Mouse (Mus musculus) left cerebral cortex, postnatal 25 days (tissue): Measurements from ENCODE around the gene Cd9. TPM values are rescaled to one million over a fixed set of nuclear protein-coding genes. Genes with fewer than 3 reads are reported as not detected.
"Not testable (repeated sequence)": the region's sequence is repeated elsewhere in the genome, so short reads cannot be mapped to it uniquely, and the experiment has no call there.

ENCODE experiments used
- DNase-seq, 2 experiments: peaks; one replicate each; pipeline ENCODE4 v3.0.0; 2022; ENCODE audit warnings: low spot score in 2 of 2, mixed read lengths in 1 of 2
- intact Hi-C: fragments of 180-260 bp; cut with DNase I; formaldehyde crosslinking; loops from one replicate; pipeline ENCODE4 v1.15.1; 2025
- total RNA-seq, 2 experiments: library from RNA; stranded (reverse); gene quantifications; 2 replicates each; pipeline ENCODE4 v1.2.3; 2021

Cd9 gene
- total RNA-seq, 2 experiments from 2014 or later, result 48.6 to 56.9 TPM

GRCm38 (mm10) chr6:125504622-125505355 lies 10.2 kb upstream of the Cd9 start:
- DNase-seq, result no peak
- intact Hi-C loops, result no loop called here

- DNase-seq, result no peak
- intact Hi-C loops, result no loop called here
Observed at GRCm38 (mm10) chr6:125503186-125503802, 8.7 kb upstream of the Cd9 start.

- DNase-seq, result no peak
- intact Hi-C loops, result loop anchor here (1.0 to 5.0 kb wide), 2 partner anchors 72 to 104 kb away; no protein-coding TSS in a partner anchor
Observed at GRCm38 (mm10) chr6:125498062-125498461, 3.5 kb upstream of the Cd9 start.

- DNase-seq, result no peak
- intact Hi-C loops, result loop anchor here (5.0 kb wide), 1 partner anchor 106 kb away; no protein-coding TSS in a partner anchor
Observed at GRCm38 (mm10) chr6:125496417-125496816, 1.8 kb upstream of the Cd9 start.

GRCm38 (mm10) chr6:125495361-125495760 lies 770 bp upstream of the Cd9 start:
- DNase-seq, result no peak
- intact Hi-C loops, result loop anchor here (5.0 kb wide), 1 partner anchor 107 kb away; no protein-coding TSS in a partner anchor

- no peak for DNase-seq
- intact Hi-C loops, result no loop called here
Observed at GRCm38 (mm10) chr6:125493147-125493546, 1.4 kb downstream of the Cd9 start.

DNA sequence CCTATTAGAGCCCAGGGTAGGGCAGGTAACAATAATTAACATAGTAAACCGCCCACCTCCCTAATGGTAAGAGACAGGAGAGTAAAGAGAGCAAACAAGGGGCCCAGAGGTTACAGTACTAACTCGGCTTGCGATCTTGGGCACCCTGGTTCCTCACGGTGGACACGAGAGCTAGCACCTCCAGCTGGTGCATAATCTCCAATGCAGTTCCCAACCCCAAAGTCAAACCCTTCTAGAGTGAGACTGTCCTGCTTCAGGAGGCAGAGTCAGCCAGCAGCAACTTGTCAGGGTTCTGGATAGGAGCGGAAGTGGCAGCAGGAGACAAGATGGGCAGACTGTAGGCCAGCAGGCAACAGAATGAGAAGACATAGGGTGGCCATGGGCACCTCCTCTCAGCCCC lies 1.9 kb downstream of the Cd9 start:
- DNase-seq, result no peak
- intact Hi-C loops, result no loop called here

GRCm38 (mm10) chr6:125492033-125492432 lies 2.6 kb downstream of the Cd9 start:
- intact Hi-C loops, result no loop called here
- DNase-seq, result no peak

GRCm38 (mm10) chr6:125491393-125491792 lies 3.2 kb downstream of the Cd9 start:
- no peak for DNase-seq
- intact Hi-C loops, result no loop called here

DNA sequence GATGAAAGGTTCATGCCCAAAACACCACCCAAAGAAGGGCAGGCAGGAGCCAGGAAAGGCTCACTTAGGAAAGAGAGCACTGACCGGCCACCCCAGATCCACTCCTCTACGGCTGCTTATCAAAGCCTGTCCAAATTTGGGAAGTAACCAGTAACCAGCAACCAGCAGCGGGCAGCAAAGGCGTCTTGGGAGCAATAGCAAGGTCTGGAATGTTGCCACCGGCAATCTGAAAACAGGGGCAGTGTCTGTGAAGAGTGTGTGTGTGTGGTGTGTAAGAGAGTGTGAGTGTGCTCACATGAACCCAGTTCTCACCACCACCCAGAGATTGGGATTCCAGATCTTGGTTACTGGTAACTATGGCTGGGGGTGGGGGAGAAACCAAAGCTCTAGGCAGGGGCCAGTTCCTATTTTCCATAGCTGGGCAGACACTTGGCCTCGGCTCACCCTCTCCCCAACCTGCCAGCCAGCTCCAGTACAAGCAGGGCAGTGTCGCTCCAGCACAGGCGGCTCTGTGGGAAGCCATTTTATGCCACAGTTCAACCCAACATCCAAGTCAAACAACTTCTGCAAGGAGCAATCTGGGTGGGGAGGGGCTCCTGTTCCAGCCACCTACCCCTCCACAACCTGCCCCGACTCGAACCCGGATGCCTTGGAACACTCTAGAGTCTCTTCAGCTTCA lies 4.6 kb downstream of the Cd9 start:
- intact Hi-C loops, result no loop called here

GRCm38 (mm10) chr6:125485589-125485988 lies 9.0 kb downstream of the Cd9 start:
- DNase-seq, result no peak
- intact Hi-C loops, result no loop called here

More for the DNA sequence above, 4.6 kb downstream of the Cd9 start:
- no peak for DNase-seq

- intact Hi-C loops, result no loop called here
- no peak for DNase-seq
Observed at GRCm38 (mm10) chr6:125484721-125485120, 9.9 kb downstream of the Cd9 start.

DNA sequence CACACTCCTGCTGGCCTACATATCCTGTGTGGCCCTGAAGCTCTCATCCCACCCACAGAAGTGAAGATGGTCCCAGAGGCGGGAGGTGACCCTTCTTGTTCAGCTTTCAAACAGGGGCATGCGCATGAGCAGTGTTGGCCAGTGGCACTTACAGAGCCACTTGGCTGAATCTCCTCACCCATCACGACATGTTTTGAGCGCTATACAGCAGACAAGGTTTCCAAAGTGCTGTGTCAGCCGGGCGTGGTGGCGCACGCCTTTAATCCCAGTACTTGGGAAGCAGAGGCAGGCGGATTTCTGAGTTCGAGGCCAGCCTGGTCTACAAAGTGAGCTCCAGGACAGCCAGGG lies 10.3 kb downstream of the Cd9 start:
- DNase-seq, intact Hi-C loops: not testable (repeated sequence)

DNA sequence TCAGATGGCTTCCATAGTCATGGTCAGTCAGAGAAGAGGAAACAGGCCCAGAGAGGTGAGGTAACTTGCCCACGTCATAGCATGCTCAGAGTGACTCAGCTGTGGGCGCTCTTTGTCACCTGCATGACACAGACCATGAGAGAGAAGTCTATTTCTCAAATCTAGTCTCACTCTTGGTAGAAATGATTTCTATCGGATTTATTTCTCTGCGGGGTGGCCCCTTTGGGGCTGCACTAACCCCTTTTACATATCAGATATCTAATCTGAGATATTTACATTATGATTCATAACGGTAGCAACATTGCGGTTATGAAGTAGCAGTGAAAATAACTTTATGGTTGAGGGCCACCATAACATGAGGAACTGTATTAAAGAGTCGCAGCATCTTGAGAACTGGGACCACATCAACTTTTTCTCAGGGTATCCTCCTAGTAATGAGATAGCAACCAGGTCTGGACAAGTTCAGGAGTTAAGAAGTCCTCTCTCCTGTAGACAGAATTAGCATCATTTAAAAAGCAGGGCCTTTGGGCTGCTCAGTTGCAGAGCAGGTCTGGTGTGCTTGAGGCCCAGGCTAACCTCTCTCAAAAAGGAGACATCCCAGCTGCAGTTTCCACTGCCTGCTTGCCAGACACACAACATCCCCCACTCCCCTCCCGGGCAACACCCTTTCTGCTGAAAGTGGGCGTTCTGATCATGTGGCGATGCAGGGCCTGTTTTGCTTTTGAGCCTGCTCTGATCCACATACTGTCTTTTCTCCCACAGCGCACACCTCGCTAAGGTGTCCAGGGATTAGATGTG lies 10.9 kb downstream of the Cd9 start:
- intact Hi-C loops, result no loop called here
- DNase-seq, result no peak

DNA sequence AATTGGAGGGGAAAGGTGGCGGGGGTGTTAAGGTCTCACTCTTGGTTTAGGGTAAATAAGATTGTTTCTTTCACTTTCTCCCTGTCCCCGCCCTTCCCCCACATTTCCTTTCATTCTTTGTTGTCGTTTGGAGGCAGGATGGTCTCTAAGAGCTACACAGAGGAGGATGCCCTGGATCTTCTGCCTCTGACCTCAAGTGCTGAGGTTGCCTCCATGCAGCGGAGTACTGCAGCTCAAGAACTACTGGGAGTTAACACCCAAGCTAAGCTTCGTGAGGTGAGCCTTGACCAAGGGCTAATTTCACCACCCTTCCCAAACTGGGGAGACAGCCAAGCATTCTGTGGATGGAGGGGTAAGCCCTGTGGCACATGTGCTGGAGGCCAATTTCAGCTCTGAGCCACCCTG lies 12.2 kb downstream of the Cd9 start:
- intact Hi-C loops, result no loop called here
- no peak for DNase-seq

GRCm38 (mm10) chr6:125481667-125482390 lies 12.8 kb downstream of the Cd9 start:
- intact Hi-C loops, result no loop called here

DNA sequence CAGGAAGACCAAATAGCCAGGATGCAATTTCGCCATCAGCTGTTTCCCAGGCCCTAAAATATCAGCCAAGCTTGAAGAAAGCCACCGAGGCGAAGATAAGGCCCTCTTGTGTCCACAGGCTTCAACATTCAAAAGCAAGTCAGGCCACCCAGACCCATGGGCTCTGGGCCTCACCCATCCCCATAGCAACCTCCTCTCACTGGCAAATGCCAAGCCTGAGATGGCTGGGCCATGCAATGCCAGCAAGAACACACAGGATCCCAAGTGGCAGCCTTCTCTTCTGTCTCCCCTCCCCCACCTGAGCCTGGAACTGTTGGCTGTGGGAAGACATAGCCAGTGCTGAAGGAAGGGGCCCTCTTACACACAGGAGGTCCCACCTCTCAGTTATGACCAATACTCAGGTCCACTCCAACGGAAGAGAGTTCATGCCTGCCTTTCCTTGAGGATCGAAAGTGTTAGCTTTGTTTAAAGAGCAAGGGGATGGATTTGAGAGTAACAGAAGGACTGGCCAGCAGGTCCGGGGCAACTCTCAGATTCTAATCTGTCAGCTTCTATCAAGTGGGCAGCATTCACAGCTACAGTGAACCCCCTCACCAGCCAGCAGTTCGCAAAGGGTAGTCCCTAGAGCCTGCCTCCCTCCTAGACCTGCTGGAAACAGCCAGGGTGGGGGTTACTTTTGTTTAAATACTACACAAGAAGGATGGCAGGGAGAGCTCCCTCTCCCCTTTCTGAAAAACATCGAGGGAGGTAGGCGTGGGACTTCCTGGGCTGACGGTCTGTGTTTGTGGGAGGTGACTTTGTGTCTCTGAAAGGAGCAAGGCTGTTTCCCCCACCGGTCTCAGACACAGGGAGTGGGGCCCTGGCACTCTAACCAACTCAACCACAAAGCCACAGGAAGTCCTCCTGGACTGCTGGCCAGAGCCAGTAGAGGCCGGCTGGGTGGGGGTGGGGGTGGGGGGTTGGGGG lies 13.9 kb downstream of the Cd9 start:
- no peak for DNase-seq
- intact Hi-C loops, result no loop called here

More at GRCm38 (mm10) chr6:125481667-125482390, 12.8 kb downstream of the Cd9 start:
- DNase-seq, result no peak

GRCm38 (mm10) chr6:125479359-125479758 lies 15.2 kb downstream of the Cd9 start:
- intact Hi-C loops, result no loop called here
- no peak for DNase-seq
